Mouse (Mus musculus): ENCODE measurements at regions not wholly inside any gene's neighbourhood (a gene's known extent, or its start where the extent isn't known, plus 50 kb on each side); places are given as distances from the start of the nearest gene placed in this dataset.

DNA sequence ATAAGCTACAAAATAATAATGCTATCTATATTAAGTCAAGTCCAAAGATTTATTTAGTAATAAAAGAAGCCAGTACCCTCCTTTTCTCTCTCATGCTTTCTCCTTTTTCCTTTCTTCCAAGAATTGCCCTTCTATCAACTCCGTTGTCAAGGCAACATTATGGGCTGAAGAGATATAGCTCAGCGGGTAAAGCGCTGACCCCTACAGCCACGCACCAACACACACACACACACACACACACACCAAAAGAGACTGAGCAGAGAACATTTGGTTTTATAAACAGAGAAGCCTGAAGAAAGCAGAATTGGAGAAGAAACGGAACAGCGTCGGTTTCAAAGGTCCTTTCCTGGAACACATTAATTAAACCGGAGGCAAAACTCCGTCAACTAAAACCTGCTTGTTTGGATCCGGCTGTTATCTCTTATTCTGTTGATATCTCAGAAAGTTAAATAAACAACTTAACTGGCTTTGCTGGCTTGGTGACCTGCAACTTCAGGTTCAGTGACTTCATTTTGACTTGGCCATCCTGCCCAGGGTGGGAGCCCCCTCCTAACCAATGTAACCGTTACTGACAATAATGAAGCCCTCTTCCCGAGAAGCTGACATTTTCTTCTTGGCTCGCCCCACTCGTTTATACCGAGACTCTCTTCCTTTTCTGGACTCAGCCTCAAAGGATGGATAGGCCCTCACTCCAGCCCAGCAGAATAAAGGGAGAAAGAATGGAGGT lies 394.5 kb upstream of the Gm10131 start:
- WGBS, result 53% methylated on average over 15 of the region's 15 CpGs
- Histone ChIP-seq H3K27ac (replicated peaks) (no peak overlapping the region), H3K9ac (replicated peaks) (no peak overlapping the region), H3K9me3 (replicated peaks) (no peaks in the 10 kb centered on the region), H3K36me3 (no peaks in the 10 kb centered on the region), H3K4me1 (no peaks in the 10 kb centered on the region), H3K27me3 (replicated peaks) (no peaks in the 10 kb centered on the region), H3K4me2 (no peak overlapping the region), H3K4me3 (replicated peaks) (no peak overlapping the region)
- ATAC-seq (ENCODE audit: low FRiP score), result no peak

DNA sequence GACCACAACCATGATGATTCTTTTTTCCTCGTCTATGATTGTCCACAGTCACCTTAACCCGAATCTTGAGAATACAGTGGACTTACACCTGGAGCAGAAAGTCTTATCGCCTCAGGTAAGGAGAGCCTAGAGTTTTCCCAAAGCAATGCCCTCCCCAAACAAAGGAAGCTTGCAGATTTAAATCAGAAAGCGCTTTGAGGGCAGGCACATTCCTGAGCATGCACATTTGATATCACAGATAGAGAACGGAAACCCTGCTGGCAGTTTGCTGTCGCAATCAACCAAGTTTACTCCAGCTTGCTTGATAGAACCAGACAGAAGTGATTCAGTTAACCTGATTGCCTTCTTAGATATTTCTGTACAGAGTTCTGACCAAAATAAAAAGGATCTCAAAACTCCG lies 393.6 kb upstream of the Gm10131 start:
- ATAC-seq (ENCODE audit: low FRiP score), result no peak
- Histone ChIP-seq H3K4me2 (no peak overlapping the region), H3K27me3 (replicated peaks) (no peaks in the 10 kb centered on the region), H3K9ac (replicated peaks) (no peak overlapping the region), H3K9me3 (replicated peaks) (no peaks in the 10 kb centered on the region), H3K4me1 (no peaks in the 10 kb centered on the region), H3K27ac (replicated peaks) (no peak overlapping the region), H3K4me3 (replicated peaks) (no peak overlapping the region), H3K36me3 (no peaks in the 10 kb centered on the region)
- WGBS, result 90% methylated on average over 7 of the region's 7 CpGs

DNA sequence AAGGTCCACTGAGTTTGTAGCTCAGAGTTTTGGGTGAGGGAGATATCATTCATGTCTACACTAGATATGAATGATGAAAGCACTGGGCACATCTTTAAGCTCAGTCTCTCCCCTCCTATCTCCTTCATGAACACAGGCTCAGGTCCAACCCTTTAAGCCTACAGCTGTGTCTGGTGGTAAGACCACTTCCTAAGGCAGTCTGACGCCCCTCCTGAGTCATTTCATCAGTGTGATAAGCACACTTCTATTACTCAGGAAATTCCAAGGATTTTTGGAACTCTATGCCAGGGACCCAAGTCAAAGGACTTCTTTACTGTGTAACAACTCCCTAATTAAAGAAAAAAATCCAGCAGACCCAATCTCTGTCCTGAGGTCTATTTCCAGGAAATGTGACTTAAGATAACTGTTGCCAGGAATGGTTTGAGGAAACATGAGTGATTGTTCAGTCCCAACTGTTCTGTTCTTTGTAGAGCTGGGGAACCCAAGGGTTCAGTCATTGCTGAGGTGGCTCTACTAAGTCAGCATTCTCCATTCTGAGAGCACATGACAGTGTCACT lies 391.1 kb upstream of the Gm10131 start:
- ATAC-seq (ENCODE audit: low FRiP score), result no peak
- Histone ChIP-seq H3K4me1 (no peaks in the 10 kb centered on the region), H3K27ac (replicated peaks) (no peak overlapping the region), H3K27me3 (replicated peaks) (no peaks in the 10 kb centered on the region), H3K4me3 (replicated peaks) (no peak overlapping the region), H3K9me3 (replicated peaks) (no peaks in the 10 kb centered on the region), H3K9ac (replicated peaks) (no peak overlapping the region), H3K36me3 (no peaks in the 10 kb centered on the region), H3K4me2 (no peak overlapping the region)
- 71% methylated on average over 1 of the region's 1 CpGs for WGBS

DNA sequence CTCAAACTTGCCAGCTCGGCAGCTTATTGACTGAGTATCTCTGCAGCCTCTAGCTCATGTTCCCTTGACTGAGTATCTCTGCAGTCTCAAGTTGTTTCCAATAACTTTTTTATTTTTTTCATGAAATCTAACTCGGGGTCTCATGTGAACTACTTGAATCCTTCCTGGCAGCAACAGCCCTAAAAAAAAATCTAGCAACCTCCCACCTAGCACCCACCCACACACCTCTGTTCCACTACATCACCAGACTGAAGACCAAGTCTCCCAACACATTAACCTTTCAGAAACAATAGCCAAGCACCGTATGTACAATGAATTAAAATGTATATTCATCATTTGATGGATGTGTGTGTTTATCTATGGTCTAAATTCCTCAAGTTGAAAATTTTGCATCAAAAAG lies 387.7 kb upstream of the Gm10131 start:
- WGBS, result 83% methylated on average over 3 of the region's 3 CpGs

DNA sequence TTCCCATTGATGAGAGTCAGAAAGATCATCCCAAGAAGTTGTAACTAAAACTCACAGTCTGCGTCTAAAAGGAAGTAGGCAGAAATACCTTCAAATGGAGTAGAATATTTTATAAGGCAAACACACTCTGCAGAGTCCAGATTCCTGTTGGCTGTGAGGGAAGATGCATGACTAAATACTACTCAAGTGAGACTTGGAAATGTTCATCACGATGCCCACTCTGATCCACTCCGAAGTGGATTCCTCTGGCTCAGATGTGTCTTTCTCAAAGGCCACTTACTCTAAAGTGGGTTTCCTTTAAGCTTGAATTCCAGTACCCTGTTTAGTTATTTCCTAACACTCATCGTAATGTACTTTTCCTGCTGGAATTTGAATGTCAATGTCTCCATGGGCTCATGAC lies 385.2 kb upstream of the Gm10131 start:
- H3K27me3 ChIP-seq (replicated peaks), result no peaks in the 10 kb centered on the region
- H3K4me1 ChIP-seq, result no peaks in the 10 kb centered on the region
- H3K4me2 ChIP-seq, result no peak overlapping the region
- 92% methylated on average over 4 of the region's 4 CpGs for WGBS
- no peak overlapping the region for H3K27ac ChIP-seq (replicated peaks)
- H3K4me3 ChIP-seq (replicated peaks), result no peak overlapping the region
- H3K36me3 ChIP-seq, result no peaks in the 10 kb centered on the region
- ATAC-seq (ENCODE audit: low FRiP score), result no peak
- no peaks in the 10 kb centered on the region for H3K9me3 ChIP-seq (replicated peaks)
- no peak overlapping the region for H3K9ac ChIP-seq (replicated peaks)

More for the DNA sequence above, 387.7 kb upstream of the Gm10131 start:
- Histone ChIP-seq H3K4me1 (no peaks in the 10 kb centered on the region), H3K9me3 (replicated peaks) (no peaks in the 10 kb centered on the region), H3K4me2 (no peak overlapping the region), H3K36me3 (no peaks in the 10 kb centered on the region), H3K27ac (replicated peaks) (no peak overlapping the region), H3K27me3 (replicated peaks) (no peaks in the 10 kb centered on the region), H3K9ac (replicated peaks) (no peak overlapping the region), H3K4me3 (replicated peaks) (no peak overlapping the region)
- ATAC-seq (ENCODE audit: low FRiP score), result no peak

DNA sequence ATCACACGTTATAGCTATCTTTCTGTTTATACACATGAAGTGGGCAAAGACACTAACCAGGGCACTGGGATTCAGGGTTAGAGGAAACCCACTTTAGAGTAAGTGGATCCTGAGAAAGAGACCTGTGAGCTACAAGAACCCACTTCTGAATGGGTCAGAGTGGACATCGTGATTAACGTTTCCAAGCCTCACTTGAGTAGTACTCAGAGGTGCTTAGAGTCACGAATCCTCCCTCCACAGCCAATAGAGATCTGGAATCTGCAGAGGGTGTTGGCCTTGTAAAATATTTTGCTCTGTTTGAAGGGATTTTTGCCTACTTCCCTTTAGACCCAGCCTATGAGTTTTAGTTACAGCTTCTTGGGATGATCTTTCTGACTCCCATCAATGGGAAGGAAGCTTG lies 384.4 kb upstream of the Gm10131 start:
- Histone ChIP-seq H3K4me3 (replicated peaks) (no peak overlapping the region), H3K4me1 (no peaks in the 10 kb centered on the region), H3K36me3 (no peaks in the 10 kb centered on the region), H3K27me3 (replicated peaks) (no peaks in the 10 kb centered on the region), H3K4me2 (no peak overlapping the region), H3K9me3 (replicated peaks) (no peaks in the 10 kb centered on the region), H3K27ac (replicated peaks) (no peak overlapping the region), H3K9ac (replicated peaks) (no peak overlapping the region)
- no peak for ATAC-seq (ENCODE audit: low FRiP score)
- 92% methylated on average over 4 of the region's 4 CpGs for WGBS

DNA sequence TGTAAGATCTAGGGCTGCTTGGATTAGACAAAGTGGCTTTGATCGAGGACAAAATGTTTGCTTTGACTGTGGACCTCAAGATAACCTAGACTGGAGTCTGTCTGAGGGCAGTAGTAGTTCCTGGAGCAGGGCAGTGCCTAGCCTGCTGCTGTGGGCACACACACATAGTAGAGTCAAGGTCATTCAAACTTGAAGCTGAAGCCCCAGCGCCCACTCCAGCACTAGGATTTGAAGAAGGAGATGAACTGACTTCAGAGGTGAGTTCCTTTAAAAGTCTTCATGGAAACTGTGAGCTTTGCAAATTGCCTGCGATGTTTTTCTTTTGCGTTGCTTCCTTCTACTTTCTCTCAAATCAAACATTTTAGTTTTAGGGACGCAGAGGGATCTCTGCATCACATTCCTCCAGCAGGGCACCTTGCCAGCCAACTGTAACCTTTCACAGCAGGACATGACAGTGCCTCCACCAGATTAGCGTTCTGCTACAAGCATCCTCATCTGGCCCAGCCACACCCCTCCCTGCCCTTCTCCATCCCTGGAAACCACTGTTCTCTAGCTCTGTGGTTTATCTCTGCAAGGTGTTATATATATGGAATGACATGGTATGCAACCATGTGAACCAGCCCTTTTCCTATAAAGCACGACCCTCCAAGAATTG lies 377.3 kb upstream of the Gm10131 start:
- 73% methylated on average over 7 of the region's 7 CpGs for WGBS
- no peak overlapping the region for H3K4me2 ChIP-seq
- no peak overlapping the region for H3K27ac ChIP-seq (replicated peaks)
- no peak overlapping the region for H3K4me3 ChIP-seq (replicated peaks)
- no peak overlapping the region for H3K9ac ChIP-seq (replicated peaks)
- ATAC-seq (ENCODE audit: low FRiP score), result no peak
- H3K27me3 ChIP-seq (replicated peaks), result no peaks in the 10 kb centered on the region
- no peaks in the 10 kb centered on the region for H3K9me3 ChIP-seq (replicated peaks)
- H3K4me1 ChIP-seq, result peaks cover 6% of the 10 kb centered on the region
- no peaks in the 10 kb centered on the region for H3K36me3 ChIP-seq

DNA sequence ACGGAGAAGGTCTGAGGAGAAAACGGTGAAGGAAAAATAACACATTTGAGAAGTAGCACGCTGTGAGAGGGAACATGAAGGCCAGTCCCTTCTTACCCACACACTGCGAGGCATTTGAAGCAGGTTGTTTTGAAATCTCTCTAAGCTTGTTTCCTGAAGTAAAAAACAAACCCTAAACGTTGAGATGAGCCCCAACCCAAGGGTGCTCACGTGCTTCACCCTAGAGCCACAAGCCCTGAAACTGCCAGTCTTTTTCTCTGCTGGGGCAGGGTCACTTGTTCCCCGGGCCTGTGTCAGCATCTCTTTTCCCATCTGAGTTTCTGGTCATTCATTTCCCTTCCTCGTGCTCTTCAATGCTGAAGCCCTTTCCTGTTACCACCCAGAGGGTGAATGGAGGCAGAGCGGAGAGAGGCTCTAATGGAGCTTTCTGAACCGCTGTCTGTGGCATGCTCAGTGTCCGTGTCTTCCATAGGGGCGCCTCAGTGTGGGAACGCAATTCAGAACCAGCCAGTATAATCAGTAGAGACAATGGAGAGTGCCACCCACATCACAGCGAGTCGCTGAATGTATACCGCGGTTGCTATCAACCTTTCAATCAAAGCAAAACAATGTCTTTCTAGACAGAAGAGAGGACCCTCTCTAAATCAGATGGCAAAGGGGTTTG lies 375.0 kb upstream of the Gm10131 start:
- H3K9ac ChIP-seq (replicated peaks), result no peak overlapping the region
- no peak overlapping the region for H3K4me3 ChIP-seq (replicated peaks)
- H3K36me3 ChIP-seq, result no peaks in the 10 kb centered on the region
- H3K4me1 ChIP-seq, result peaks cover 6% of the 10 kb centered on the region
- H3K9me3 ChIP-seq (replicated peaks), result no peaks in the 10 kb centered on the region
- H3K27me3 ChIP-seq (replicated peaks), result no peaks in the 10 kb centered on the region
- no peak for ATAC-seq (ENCODE audit: low FRiP score)
- H3K4me2 ChIP-seq, result 0 out of 2 replicates have a peak overlapping the region, but pooled peaks have one; percentile 2
- no peak overlapping the region for H3K27ac ChIP-seq (replicated peaks)
- WGBS, result 40% methylated on average over 17 of the region's 17 CpGs

DNA sequence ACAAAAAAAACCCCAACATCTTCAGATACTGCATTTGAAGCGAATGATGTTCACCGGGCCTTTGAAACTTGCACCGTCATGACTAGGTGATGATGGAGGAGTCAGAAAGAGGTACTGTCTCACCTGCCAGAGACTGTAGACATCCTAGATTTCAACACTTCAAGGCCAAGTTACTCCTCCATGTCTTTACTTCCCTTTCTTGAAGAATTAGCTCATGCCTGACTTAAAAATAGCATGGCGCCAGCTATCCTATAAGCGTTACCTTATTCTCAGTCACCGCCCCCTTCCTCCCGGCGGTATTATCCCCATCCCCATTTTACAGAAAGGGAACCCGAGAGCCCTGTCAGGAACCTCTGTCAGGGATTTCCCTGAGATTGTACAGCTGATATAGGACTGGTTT lies 374.4 kb upstream of the Gm10131 start:
- no peak for ATAC-seq (ENCODE audit: low FRiP score)
- H3K4me2 ChIP-seq, result no peak overlapping the region
- H3K36me3 ChIP-seq, result no peaks in the 10 kb centered on the region

DNA sequence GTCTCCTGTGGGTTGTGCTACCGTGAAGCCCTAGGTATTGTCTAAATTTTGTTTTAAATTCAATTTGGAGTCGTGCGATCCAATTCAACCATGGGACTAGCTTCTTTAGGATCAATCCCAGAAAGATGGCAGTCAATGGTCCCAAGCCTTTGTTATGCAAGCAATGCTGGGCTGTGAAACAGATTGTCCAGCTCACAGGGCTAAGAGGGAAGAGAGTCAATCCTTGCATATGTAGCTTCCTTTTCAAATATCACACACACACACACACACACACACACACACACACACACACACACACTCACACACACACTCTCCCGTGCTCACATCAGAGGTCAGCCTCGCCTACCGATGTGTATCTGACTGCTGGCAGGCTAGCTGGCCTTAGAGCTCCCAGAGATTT lies 373.8 kb upstream of the Gm10131 start:
- WGBS, result 82% methylated on average over 6 of the region's 6 CpGs
- H3K27me3 ChIP-seq (replicated peaks), result no peaks in the 10 kb centered on the region
- no peak overlapping the region for H3K4me2 ChIP-seq
- no peak overlapping the region for H3K4me3 ChIP-seq (replicated peaks)
- no peak overlapping the region for H3K27ac ChIP-seq (replicated peaks)
- no peaks in the 10 kb centered on the region for H3K9me3 ChIP-seq (replicated peaks)
- H3K9ac ChIP-seq (replicated peaks), result no peak overlapping the region
- no peaks in the 10 kb centered on the region for H3K36me3 ChIP-seq
- peaks cover 6% of the 10 kb centered on the region for H3K4me1 ChIP-seq
- ATAC-seq (ENCODE audit: low FRiP score), result no peak

More for the DNA sequence above, 374.4 kb upstream of the Gm10131 start:
- Histone ChIP-seq H3K9me3 (replicated peaks) (no peaks in the 10 kb centered on the region), H3K9ac (replicated peaks) (no peak overlapping the region), H3K4me3 (replicated peaks) (no peak overlapping the region), H3K4me1 (peaks cover 6% of the 10 kb centered on the region), H3K27ac (replicated peaks) (no peak overlapping the region), H3K27me3 (replicated peaks) (no peaks in the 10 kb centered on the region)
- WGBS, result 96% methylated on average over 9 of the region's 9 CpGs

DNA sequence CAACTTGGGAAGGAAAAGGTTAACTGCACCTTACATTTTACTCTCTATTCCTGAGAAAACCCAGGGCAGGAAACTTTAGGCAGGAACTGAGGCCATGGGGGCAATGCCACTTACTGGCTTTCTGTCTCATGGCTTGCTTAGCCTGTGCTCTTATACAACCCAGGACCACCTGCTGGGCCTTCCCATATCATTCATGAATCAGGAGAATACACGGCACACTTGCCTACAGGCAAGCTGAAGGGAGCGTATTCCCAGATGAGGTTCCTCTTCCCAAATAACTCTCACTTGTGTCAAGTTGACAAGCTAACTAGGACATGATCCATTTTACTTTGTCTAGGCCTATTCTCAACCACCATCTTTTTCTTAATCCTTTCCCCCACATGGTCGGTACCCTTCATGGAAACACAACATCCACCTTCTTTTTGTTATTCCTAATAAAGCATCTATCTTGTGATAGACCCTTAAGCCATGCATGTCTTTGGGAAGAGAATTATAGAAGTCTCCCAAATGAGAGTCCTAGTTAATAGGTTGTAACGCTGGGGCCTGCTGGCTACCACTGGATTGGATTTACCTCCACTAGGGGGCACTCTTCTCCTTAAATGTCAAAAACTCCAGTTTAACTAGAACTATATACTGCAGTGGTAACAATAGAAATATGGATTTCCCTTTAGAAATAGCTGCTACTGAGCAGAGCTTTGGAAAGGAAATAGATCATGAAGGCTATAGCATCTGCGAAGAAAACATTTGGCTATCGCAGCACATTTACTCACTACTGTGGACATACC lies 373.2 kb upstream of the Gm10131 start:
- 54% methylated on average over 6 of the region's 6 CpGs for WGBS
- Histone ChIP-seq H3K9me3 (replicated peaks) (no peaks in the 10 kb centered on the region), H3K4me3 (replicated peaks) (no peak overlapping the region), H3K4me2 (no peak overlapping the region), H3K9ac (replicated peaks) (no peak overlapping the region), H3K27me3 (replicated peaks) (no peaks in the 10 kb centered on the region), H3K4me1 (peaks cover 6% of the 10 kb centered on the region), H3K36me3 (no peaks in the 10 kb centered on the region), H3K27ac (replicated peaks) (no peak overlapping the region)
- ATAC-seq (ENCODE audit: low FRiP score), result no peak
